Mouse (Mus musculus): ENCODE measurements at regions not wholly inside any gene's neighbourhood (a gene's known extent, or its start where the extent isn't known, plus 50 kb on each side); places are given as distances from the start of the nearest gene placed in this dataset.

GRCm38 (mm10) chr1:190639846-190640245 lies 271.7 kb downstream of the Rps6kc1 start:
- no peak for DNase-seq (ENCODE audit: low spot score)
- no peak overlapping the region for H3K27ac ChIP-seq (replicated peaks; ENCODE audit: low read depth, low read length)
- no peaks in the 10 kb centered on the region for H3K27me3 ChIP-seq (ENCODE audit: control insufficient read depth, insufficient read depth, low read length)
- H3K9me3 ChIP-seq (replicated peaks; ENCODE audit: control insufficient read depth, low read length) = no peaks in the 10 kb centered on the region
- H3K36me3 ChIP-seq (replicated peaks; ENCODE audit: control insufficient read depth, insufficient read depth, low read depth, low read length) = no peaks in the 10 kb centered on the region
- no peak overlapping the region for H3K4me2 ChIP-seq (ENCODE audit: low read depth, low read length)
- ATAC-seq (replicated peaks; ENCODE audit: insufficient number of reproducible peaks, low FRiP score, low TSS enrichment, low read depth) = no peak
- 88% methylated on average over 11 of the region's 11 CpGs for WGBS
- no peaks in the 10 kb centered on the region for H3K4me1 ChIP-seq (ENCODE audit: control insufficient read depth, insufficient read depth, low read length)
- H3K9ac ChIP-seq (replicated peaks; ENCODE audit: low read length) = no peak overlapping the region
- H3K4me3 ChIP-seq (ENCODE audit: low read depth, low read length) = no peak overlapping the region

GRCm38 (mm10) chr1:190634935-190635334 lies 276.6 kb downstream of the Rps6kc1 start:
- no peak for ATAC-seq (replicated peaks; ENCODE audit: insufficient number of reproducible peaks, low FRiP score, low TSS enrichment, low read depth)
- Histone ChIP-seq H3K36me3 (replicated peaks; ENCODE audit: control insufficient read depth, insufficient read depth, low read depth, low read length) (no peaks in the 10 kb centered on the region), H3K27me3 (ENCODE audit: control insufficient read depth, insufficient read depth, low read length) (no peaks in the 10 kb centered on the region), H3K4me3 (ENCODE audit: low read depth, low read length) (no peak overlapping the region), H3K27ac (replicated peaks; ENCODE audit: low read depth, low read length) (no peak overlapping the region), H3K9me3 (replicated peaks; ENCODE audit: control insufficient read depth, low read length) (no peaks in the 10 kb centered on the region), H3K4me2 (ENCODE audit: low read depth, low read length) (no peak overlapping the region), H3K9ac (replicated peaks; ENCODE audit: low read length) (no peak overlapping the region), H3K4me1 (ENCODE audit: control insufficient read depth, insufficient read depth, low read length) (no peaks in the 10 kb centered on the region)
- DNase-seq (ENCODE audit: low spot score) = no peak
- 78% methylated on average over 2 of the region's 2 CpGs for WGBS

GRCm38 (mm10) chr1:190631641-190632040 lies 279.9 kb downstream of the Rps6kc1 start:
- no peaks in the 10 kb centered on the region for H3K9me3 ChIP-seq (replicated peaks; ENCODE audit: control insufficient read depth, low read length)
- 51% methylated on average over 2 of the region's 2 CpGs for WGBS
- no peaks in the 10 kb centered on the region for H3K36me3 ChIP-seq (replicated peaks; ENCODE audit: control insufficient read depth, insufficient read depth, low read depth, low read length)
- no peak for ATAC-seq (replicated peaks; ENCODE audit: insufficient number of reproducible peaks, low FRiP score, low TSS enrichment, low read depth)
- DNase-seq (ENCODE audit: low spot score) = no peak
- no peaks in the 10 kb centered on the region for H3K27me3 ChIP-seq (ENCODE audit: control insufficient read depth, insufficient read depth, low read length)
- H3K4me2 ChIP-seq (ENCODE audit: low read depth, low read length) = no peak overlapping the region
- no peak overlapping the region for H3K27ac ChIP-seq (replicated peaks; ENCODE audit: low read depth, low read length)
- H3K9ac ChIP-seq (replicated peaks; ENCODE audit: low read length) = no peak overlapping the region
- H3K4me1 ChIP-seq (ENCODE audit: control insufficient read depth, insufficient read depth, low read length) = no peaks in the 10 kb centered on the region
- no peak overlapping the region for H3K4me3 ChIP-seq (ENCODE audit: low read depth, low read length)

GRCm38 (mm10) chr1:190630193-190630592 lies 281.4 kb downstream of the Rps6kc1 start:
- Histone ChIP-seq H3K27ac (replicated peaks; ENCODE audit: low read depth, low read length) (no peak overlapping the region), H3K4me1 (ENCODE audit: control insufficient read depth, insufficient read depth, low read length) (no peaks in the 10 kb centered on the region), H3K4me3 (ENCODE audit: low read depth, low read length) (no peak overlapping the region), H3K4me2 (ENCODE audit: low read depth, low read length) (no peak overlapping the region), H3K36me3 (replicated peaks; ENCODE audit: control insufficient read depth, insufficient read depth, low read depth, low read length) (no peaks in the 10 kb centered on the region), H3K9me3 (replicated peaks; ENCODE audit: control insufficient read depth, low read length) (no peaks in the 10 kb centered on the region), H3K9ac (replicated peaks; ENCODE audit: low read length) (no peak overlapping the region), H3K27me3 (ENCODE audit: control insufficient read depth, insufficient read depth, low read length) (no peaks in the 10 kb centered on the region)
- 78% methylated on average over 5 of the region's 5 CpGs for WGBS
- ATAC-seq (replicated peaks; ENCODE audit: insufficient number of reproducible peaks, low FRiP score, low TSS enrichment, low read depth) (no peak), DNase-seq (ENCODE audit: low spot score) (no peak)

GRCm38 (mm10) chr1:190623916-190624315 lies 287.7 kb downstream of the Rps6kc1 start:
- Histone ChIP-seq H3K9me3 (replicated peaks; ENCODE audit: control insufficient read depth, low read length) (no peaks in the 10 kb centered on the region), H3K36me3 (replicated peaks; ENCODE audit: control insufficient read depth, insufficient read depth, low read depth, low read length) (no peaks in the 10 kb centered on the region), H3K4me3 (ENCODE audit: low read depth, low read length) (no peak overlapping the region), H3K27ac (replicated peaks; ENCODE audit: low read depth, low read length) (no peak overlapping the region), H3K27me3 (ENCODE audit: control insufficient read depth, insufficient read depth, low read length) (no peaks in the 10 kb centered on the region), H3K4me1 (ENCODE audit: control insufficient read depth, insufficient read depth, low read length) (no peaks in the 10 kb centered on the region), H3K4me2 (ENCODE audit: low read depth, low read length) (no peak overlapping the region), H3K9ac (replicated peaks; ENCODE audit: low read length) (no peak overlapping the region)
- 86% methylated on average over 8 of the region's 8 CpGs for WGBS
- ATAC-seq (replicated peaks; ENCODE audit: insufficient number of reproducible peaks, low FRiP score, low TSS enrichment, low read depth) (no peak), DNase-seq (ENCODE audit: low spot score) (no peak)

GRCm38 (mm10) chr1:190600425-190600824 lies 311.1 kb downstream of the Rps6kc1 start:
- Histone ChIP-seq H3K9me3 (replicated peaks; ENCODE audit: control insufficient read depth, low read length) (no peaks in the 10 kb centered on the region), H3K27ac (replicated peaks; ENCODE audit: low read depth, low read length) (no peak overlapping the region), H3K4me1 (ENCODE audit: control insufficient read depth, insufficient read depth, low read length) (no peaks in the 10 kb centered on the region), H3K4me3 (ENCODE audit: low read depth, low read length) (no peak overlapping the region), H3K4me2 (ENCODE audit: low read depth, low read length) (no peak overlapping the region), H3K27me3 (ENCODE audit: control insufficient read depth, insufficient read depth, low read length) (no peaks in the 10 kb centered on the region), H3K9ac (replicated peaks; ENCODE audit: low read length) (no peak overlapping the region), H3K36me3 (replicated peaks; ENCODE audit: control insufficient read depth, insufficient read depth, low read depth, low read length) (no peaks in the 10 kb centered on the region)
- ATAC-seq (replicated peaks; ENCODE audit: insufficient number of reproducible peaks, low FRiP score, low TSS enrichment, low read depth) (no peak), DNase-seq (ENCODE audit: low spot score) (no peak)
- WGBS = 86% methylated on average over 3 of the region's 3 CpGs

GRCm38 (mm10) chr1:190599622-190600021 lies 311.9 kb downstream of the Rps6kc1 start:
- H3K4me3 ChIP-seq (ENCODE audit: low read depth, low read length) = no peak overlapping the region
- H3K27ac ChIP-seq (replicated peaks; ENCODE audit: low read depth, low read length) = no peak overlapping the region
- H3K9me3 ChIP-seq (replicated peaks; ENCODE audit: control insufficient read depth, low read length) = no peaks in the 10 kb centered on the region
- no peak overlapping the region for H3K4me2 ChIP-seq (ENCODE audit: low read depth, low read length)
- DNase-seq (ENCODE audit: low spot score) (no peak), ATAC-seq (replicated peaks; ENCODE audit: insufficient number of reproducible peaks, low FRiP score, low TSS enrichment, low read depth) (no peak)
- no peaks in the 10 kb centered on the region for H3K4me1 ChIP-seq (ENCODE audit: control insufficient read depth, insufficient read depth, low read length)
- WGBS = 86% methylated on average over 11 of the region's 11 CpGs
- no peak overlapping the region for H3K9ac ChIP-seq (replicated peaks; ENCODE audit: low read length)
- H3K36me3 ChIP-seq (replicated peaks; ENCODE audit: control insufficient read depth, insufficient read depth, low read depth, low read length) = no peaks in the 10 kb centered on the region
- no peaks in the 10 kb centered on the region for H3K27me3 ChIP-seq (ENCODE audit: control insufficient read depth, insufficient read depth, low read length)

GRCm38 (mm10) chr1:190596209-190596608 lies 315.4 kb downstream of the Rps6kc1 start:
- Histone ChIP-seq H3K4me2 (ENCODE audit: low read depth, low read length) (no peak overlapping the region), H3K36me3 (replicated peaks; ENCODE audit: control insufficient read depth, insufficient read depth, low read depth, low read length) (no peaks in the 10 kb centered on the region), H3K4me3 (ENCODE audit: low read depth, low read length) (no peak overlapping the region), H3K4me1 (ENCODE audit: control insufficient read depth, insufficient read depth, low read length) (no peaks in the 10 kb centered on the region), H3K27ac (replicated peaks; ENCODE audit: low read depth, low read length) (no peak overlapping the region), H3K27me3 (ENCODE audit: control insufficient read depth, insufficient read depth, low read length) (no peaks in the 10 kb centered on the region), H3K9me3 (replicated peaks; ENCODE audit: control insufficient read depth, low read length) (no peaks in the 10 kb centered on the region), H3K9ac (replicated peaks; ENCODE audit: low read length) (no peak overlapping the region)
- 81% methylated on average over 2 of the region's 2 CpGs for WGBS
- DNase-seq (ENCODE audit: low spot score) = no peak
- no peak for ATAC-seq (replicated peaks; ENCODE audit: insufficient number of reproducible peaks, low FRiP score, low TSS enrichment, low read depth)

All from embryonic facial prominence, embryonic 11.5 days (tissue).